Mouse (Mus musculus) heart, adult 2 months (tissue): ENCODE measurements around the gene Eme2.
A peak's percentile ranks its signal among the peaks of the same experiment; 100 is the strongest.

Experiments
- CTCF ChIP-seq: fragments of 200-600 bp; IDR thresholded peaks from 2 replicates; pipeline ENCODE4 v1.8.1; 2022; ENCODE audit warnings: antibody characterized with exemption, mild to moderate bottlenecking, moderate library complexity
- EP300 ChIP-seq: fragments of 200-500 bp; IDR thresholded peaks from 2 replicates; pipeline ENCODE4 v1.6.1; 2011; ENCODE audit warnings: low read depth, low read length, control low read depth; ENCODE audit not compliant: insufficient read depth
- POLR2A ChIP-seq: fragments of 200-500 bp; IDR thresholded peaks from 2 replicates; pipeline ENCODE4 v1.6.1; 2011; ENCODE audit warnings: mild to moderate bottlenecking, low read depth, low read length, control low read depth; ENCODE audit not compliant: insufficient read depth

DNA sequence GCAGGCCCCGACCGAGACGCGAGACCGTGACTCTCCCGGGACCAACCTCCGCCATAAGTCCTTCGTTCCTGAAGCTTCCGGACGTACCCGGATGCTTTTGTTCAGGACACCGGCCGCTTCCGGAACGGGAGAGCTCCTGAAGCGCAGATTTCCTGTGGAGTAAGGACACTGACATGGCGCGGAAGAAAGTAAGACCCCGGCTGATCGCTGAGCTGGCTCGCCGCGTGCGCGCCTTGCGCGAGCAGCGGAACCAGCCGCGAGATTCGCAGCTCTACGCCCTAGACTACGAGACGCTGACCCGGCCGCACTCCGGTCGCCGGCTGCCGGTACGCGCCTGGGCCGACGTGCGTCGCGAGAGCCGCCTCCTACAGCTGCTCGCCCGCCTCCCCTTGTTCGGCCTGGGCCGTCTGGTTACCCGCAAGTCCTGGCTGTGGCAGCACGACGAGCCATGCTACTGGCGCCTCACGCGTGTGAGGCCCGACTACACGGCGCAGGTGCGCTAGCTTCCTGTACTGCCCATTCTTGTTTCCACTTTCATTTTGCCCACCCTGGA, at the start of gene Eme2, which contains the start of gene Mrps34:
- no peak for TF ChIP-seq CTCF
- TF ChIP-seq POLR2A, result peak; percentile 82
- peak; percentile 72; the same call in 1 of the 2 replicates for TF ChIP-seq EP300
